Mouse (Mus musculus): Measurements from ENCODE around the gene Abcc1.

Gene Abcc1

GRCm38 (mm10) chr16:14361362-14362098 lies at the start of gene Abcc1:
Gene Abcc1 (plus strand): TSS chr16:14361558.
- DNase-seq (ENCODE audit: low spot score), result peak; percentile 79

- DNase-seq (ENCODE audit: low spot score), result no peak
These were observed 48.4 kb upstream of the Abcc1 start for GRCm38 (mm10) chr16:14312914-14313313.

- peak; percentile 99 for DNase-seq (ENCODE audit: low spot score)
These were observed 44.2 kb upstream of the Abcc1 start, which contains the start of gene Fopnl for GRCm38 (mm10) chr16:14316884-14317876. Gene Fopnl (minus strand): TSS chr16:14317405.

- DNase-seq (ENCODE audit: low spot score), result no peak
These were observed 41.7 kb upstream of the Abcc1 start for GRCm38 (mm10) chr16:14319681-14320080.

GRCm38 (mm10) chr16:14320494-14320893 lies 40.9 kb upstream of the Abcc1 start:
- DNase-seq (ENCODE audit: low spot score), result no peak

- DNase-seq (ENCODE audit: low spot score), result no peak
These were observed 33.2 kb upstream of the Abcc1 start for GRCm38 (mm10) chr16:14328156-14328555.

- no peak for DNase-seq (ENCODE audit: low spot score)
These were observed 16.4 kb upstream of the Abcc1 start for GRCm38 (mm10) chr16:14344967-14345366.

- peak; percentile 50 for DNase-seq (ENCODE audit: low spot score)
These were observed 9.8 kb upstream of the Abcc1 start for GRCm38 (mm10) chr16:14351571-14351970.

- no peak for DNase-seq (ENCODE audit: low spot score)
These were observed 9.1 kb upstream of the Abcc1 start for GRCm38 (mm10) chr16:14352234-14352633.

- DNase-seq (ENCODE audit: low spot score), result peak; percentile 61
These were observed 8.7 kb upstream of the Abcc1 start for GRCm38 (mm10) chr16:14352663-14353062.

GRCm38 (mm10) chr16:14357859-14358258 lies 3.5 kb upstream of the Abcc1 start:
- DNase-seq (ENCODE audit: low spot score), result no peak

GRCm38 (mm10) chr16:14358531-14358930 lies 2.8 kb upstream of the Abcc1 start:
- no peak for DNase-seq (ENCODE audit: low spot score)

GRCm38 (mm10) chr16:14360931-14361330 lies 427 bp upstream of the Abcc1 start:
- DNase-seq (ENCODE audit: low spot score), result peak; percentile 51

- peak; percentile 64 for DNase-seq (ENCODE audit: low spot score)
These were observed 902 bp downstream of the Abcc1 start for GRCm38 (mm10) chr16:14362099-14362820.

- no peak for DNase-seq (ENCODE audit: low spot score)
These were observed 2.1 kb downstream of the Abcc1 start for GRCm38 (mm10) chr16:14363496-14363895.

- DNase-seq (ENCODE audit: low spot score), result peak; percentile 51
These were observed 2.7 kb downstream of the Abcc1 start for GRCm38 (mm10) chr16:14364066-14364465.

GRCm38 (mm10) chr16:14365457-14365856 lies 4.1 kb downstream of the Abcc1 start:
- DNase-seq (ENCODE audit: low spot score), result no peak

GRCm38 (mm10) chr16:14366017-14366416 lies 4.7 kb downstream of the Abcc1 start:
- no peak for DNase-seq (ENCODE audit: low spot score)

- peak; percentile 85 for DNase-seq (ENCODE audit: low spot score)
These were observed 10.0 kb downstream of the Abcc1 start for GRCm38 (mm10) chr16:14371367-14371766.

- peak; percentile 45 for DNase-seq (ENCODE audit: low spot score)
These were observed 11.0 kb downstream of the Abcc1 start for GRCm38 (mm10) chr16:14372382-14372781.

- DNase-seq (ENCODE audit: low spot score), result peak; percentile 70
These were observed 11.5 kb downstream of the Abcc1 start for GRCm38 (mm10) chr16:14372817-14373301.

- DNase-seq (ENCODE audit: low spot score), result no peak
These were observed 14.6 kb downstream of the Abcc1 start for GRCm38 (mm10) chr16:14375942-14376341.
